Mouse (Mus musculus): ENCODE measurements around the gene Ykt6.
"Not testable (repeated sequence)": the region's sequence is repeated elsewhere in the genome, so short reads cannot be mapped to it uniquely, and the experiment has no call there.

Ykt6 gene

GRCm38 (mm10) chr11:5990910-5991309 is 35.4 kb downstream of the Ykt6 start:
- no peak for DNase-seq (ENCODE audit: low spot score)

- DNase-seq (ENCODE audit: low spot score), result no peak
Observed at GRCm38 (mm10) chr11:5994212-5994611, 38.7 kb downstream of the Ykt6 start.

- DNase-seq (ENCODE audit: low spot score), result no peak
Observed at GRCm38 (mm10) chr11:5994880-5995279, 39.4 kb downstream of the Ykt6 start.

GRCm38 (mm10) chr11:5995989-5996388 is 40.5 kb downstream of the Ykt6 start:
- DNase-seq (ENCODE audit: low spot score), result peak; percentile 56

- no peak for DNase-seq (ENCODE audit: low spot score)
Observed at GRCm38 (mm10) chr11:5998472-5998871, 43.0 kb downstream of the Ykt6 start.

GRCm38 (mm10) chr11:5999832-6000771 is 44.6 kb downstream of the Ykt6 start:
- peak; percentile 61 for DNase-seq (ENCODE audit: low spot score)

GRCm38 (mm10) chr11:6000961-6001682 is 45.6 kb downstream of the Ykt6 start:
- DNase-seq (ENCODE audit: low spot score), result no peak

GRCm38 (mm10) chr11:6001981-6002649 is 46.6 kb downstream of the Ykt6 start:
- DNase-seq (ENCODE audit: low spot score), result no peak

GRCm38 (mm10) chr11:6003046-6003639 is 47.6 kb downstream of the Ykt6 start:
- DNase-seq (ENCODE audit: low spot score), result no peak

- not testable (repeated sequence) for DNase-seq (ENCODE audit: low spot score)
Observed at GRCm38 (mm10) chr11:6005374-6006043, 50.0 kb downstream of the Ykt6 start.

GRCm38 (mm10) chr11:6006351-6007009 is 51.0 kb downstream of the Ykt6 start:
- DNase-seq (ENCODE audit: low spot score), result not testable (repeated sequence)

GRCm38 (mm10) chr11:6007010-6007778 is 51.7 kb downstream of the Ykt6 start:
- DNase-seq (ENCODE audit: low spot score), result not testable (repeated sequence)

- DNase-seq (ENCODE audit: low spot score), result not testable (repeated sequence)
Observed at GRCm38 (mm10) chr11:6007779-6008128, 52.3 kb downstream of the Ykt6 start.

GRCm38 (mm10) chr11:6010751-6011482 is 55.4 kb downstream of the Ykt6 start:
- DNase-seq (ENCODE audit: low spot score), result not testable (repeated sequence)

GRCm38 (mm10) chr11:6011879-6012278 is 56.4 kb downstream of the Ykt6 start:
- DNase-seq (ENCODE audit: low spot score), result no peak

GRCm38 (mm10) chr11:6013359-6013758 is 57.9 kb downstream of the Ykt6 start:
- no peak for DNase-seq (ENCODE audit: low spot score)

GRCm38 (mm10) chr11:6015011-6015431 is 59.5 kb downstream of the Ykt6 start:
- no peak for DNase-seq (ENCODE audit: low spot score)

- DNase-seq (ENCODE audit: low spot score), result no peak
Observed at GRCm38 (mm10) chr11:6016368-6016767, 60.9 kb downstream of the Ykt6 start.

GRCm38 (mm10) chr11:6016797-6017395 is 61.4 kb downstream of the Ykt6 start:
- no peak for DNase-seq (ENCODE audit: low spot score)
